Mouse (Mus musculus) forelimb bud, embryonic 11.5 days (tissue): ENCODE measurements around the gene Fzd5.

Experiments used
- DNase-seq: peaks from one replicate; pipeline ENCODE4 v3.0.0-alpha.2; 2012; ENCODE audit warnings: low read depth, low spot score

Fzd5 gene

GRCm38 (mm10) chr1:64737502-64738179 lies at the start of gene Fzd5:
Gene Fzd5, minus strand, starts transcription at chr1:64737751.
- DNase-seq = peak; percentile 96

GRCm38 (mm10) chr1:64779863-64780262 lies 42.3 kb upstream of the Fzd5 start:
- DNase-seq = no peak

GRCm38 (mm10) chr1:64779415-64779814 lies 41.9 kb upstream of the Fzd5 start:
- no peak for DNase-seq

GRCm38 (mm10) chr1:64773305-64773704 lies 35.8 kb upstream of the Fzd5 start:
- no peak for DNase-seq

- DNase-seq = no peak
These were observed 32.6 kb upstream of the Fzd5 start for GRCm38 (mm10) chr1:64770169-64770568.

- no peak for DNase-seq
These were observed 24.1 kb upstream of the Fzd5 start for GRCm38 (mm10) chr1:64761646-64762045.

- no peak for DNase-seq
These were observed 20.2 kb upstream of the Fzd5 start for GRCm38 (mm10) chr1:64757766-64758165.

- no peak for DNase-seq
These were observed 19.7 kb upstream of the Fzd5 start for GRCm38 (mm10) chr1:64757254-64757653.

GRCm38 (mm10) chr1:64756640-64757030 lies 19.1 kb upstream of the Fzd5 start:
- no peak for DNase-seq

- no peak for DNase-seq
These were observed 18.6 kb upstream of the Fzd5 start for GRCm38 (mm10) chr1:64755971-64756639.

GRCm38 (mm10) chr1:64754658-64755057 lies 17.1 kb upstream of the Fzd5 start:
- DNase-seq = no peak

- no peak for DNase-seq
These were observed 16.1 kb upstream of the Fzd5 start for GRCm38 (mm10) chr1:64753668-64754067.

- no peak for DNase-seq
These were observed 15.6 kb upstream of the Fzd5 start for GRCm38 (mm10) chr1:64753109-64753508.

- no peak for DNase-seq
These were observed 7.1 kb upstream of the Fzd5 start for GRCm38 (mm10) chr1:64744616-64745015.

- DNase-seq = no peak
These were observed 5.3 kb upstream of the Fzd5 start for GRCm38 (mm10) chr1:64742741-64743408.

GRCm38 (mm10) chr1:64738661-64739082 lies 1.1 kb upstream of the Fzd5 start:
- peak; percentile 29 for DNase-seq

GRCm38 (mm10) chr1:64738180-64738555 lies 617 bp upstream of the Fzd5 start:
- no peak for DNase-seq

- no peak for DNase-seq
These were observed 660 bp downstream of the Fzd5 start for GRCm38 (mm10) chr1:64736681-64737501.

- peak; percentile 35 for DNase-seq
These were observed 1.5 kb downstream of the Fzd5 start for GRCm38 (mm10) chr1:64735781-64736680.

GRCm38 (mm10) chr1:64734771-64735750 lies 2.5 kb downstream of the Fzd5 start:
- DNase-seq = no peak
